Mouse (Mus musculus) embryonic facial prominence, embryonic 11.5 days (tissue): ENCODE measurements around the gene Hrk. TPM values are rescaled to one million over a fixed set of nuclear protein-coding genes. Genes with fewer than 3 reads are reported as not detected.

Experiments
- ATAC-seq: fragments of 200-750 bp; cut with Nextera tagmentation; replicated peaks from 2 replicates; pipeline ENCODE4 v1.8.0; 2017; ENCODE audit warnings: low read depth; ENCODE audit not compliant: insufficient number of reproducible peaks, low FRiP score, low TSS enrichment
- DNase-seq: peaks from one replicate; pipeline ENCODE4 v3.0.0-alpha.2; 2015; ENCODE audit warnings: low spot score
- H3K27ac ChIP-seq: fragments of 300-500 bp; sonication (generic); replicated peaks from 2 replicates; pipeline ENCODE4 v1.5.1; 2014; ENCODE audit warnings: mild to moderate bottlenecking, low read depth, low read length, control low read depth
- H3K27me3 ChIP-seq: fragments of 300-500 bp; sonication (generic); 2 replicates; pipeline ENCODE4 v1.6.1; 2014; ENCODE audit warnings: mild to moderate bottlenecking, low read length, moderate library complexity, mixed read lengths; ENCODE audit not compliant: control insufficient read depth, insufficient read depth
- H3K36me3 ChIP-seq: fragments of 300-500 bp; sonication (generic); replicated peaks from 2 replicates; pipeline ENCODE4 v1.6.1; 2014; ENCODE audit warnings: low read depth, mild to moderate bottlenecking, low read length, moderate library complexity, mixed read lengths; ENCODE audit not compliant: control insufficient read depth, insufficient read depth
- H3K4me1 ChIP-seq: fragments of 300-500 bp; sonication (generic); 2 replicates; pipeline ENCODE4 v1.6.1; 2014; ENCODE audit warnings: low read length, mixed read lengths; ENCODE audit not compliant: control insufficient read depth, insufficient read depth
- H3K4me2 ChIP-seq: fragments of 300-500 bp; sonication (generic); 2 replicates; pipeline ENCODE4 v1.6.1; 2014; ENCODE audit warnings: low read depth, mild to moderate bottlenecking, control low read depth, low read length, moderate library complexity
- H3K4me3 ChIP-seq: fragments of 300-500 bp; sonication (generic); 2 replicates; pipeline ENCODE4 v1.5.1; 2014; ENCODE audit warnings: low read depth, low read length, control low read depth
- H3K9ac ChIP-seq: fragments of 300-500 bp; sonication (generic); replicated peaks from 2 replicates; pipeline ENCODE4 v1.6.1; 2014; ENCODE audit warnings: mild to moderate bottlenecking, control low read depth, low read length
- H3K9me3 ChIP-seq: fragments of 300-500 bp; sonication (generic); replicated peaks from 2 replicates; pipeline ENCODE4 v1.6.1; 2016; ENCODE audit warnings: mild to moderate bottlenecking, low read length, inconsistent platforms, mixed read lengths; ENCODE audit not compliant: control insufficient read depth
- WGBS: fragments of 180-500 bp; shearing (Covaris S2); extraction: QIAGEN DNeasy Blood & Tissue Kit; methylation state at CpG from one replicate; pipeline ENCODE4 v1.1.7; 2014; 5-methylcytosine and 5-hydroxymethylcytosine counted together
- polyA plus RNA-seq: library from polyadenylated mRNA; unstranded; fragments of >200 nt; fragmentation: Nextera tagmentation; extraction: Ambion mirVana; gene quantifications from 2 replicates; pipeline ENCODE4 v1.2.1, GENCODE M21; 2014

Gene Hrk
- polyA plus RNA-seq, 1 experiment from 2014 or later = 0.49 TPM

GRCm38 (mm10) chr5:118167561-118167995 is 3.1 kb downstream of the Hrk start:
- Histone ChIP-seq H3K27me3 (peaks cover 44% of the 10 kb centered on the region), H3K9ac (no peak overlapping the region)
- WGBS = 71% methylated on average over 8 of the region's 8 CpGs

GRCm38 (mm10) chr5:118169222-118170221 is 5.1 kb downstream of the Hrk start:
- Histone ChIP-seq H3K27me3 (peaks cover 62% of the 10 kb centered on the region), H3K4me3 (peak overlapping the region; percentile 42), H3K36me3 (no peaks in the 10 kb centered on the region), H3K27ac (no peak overlapping the region), H3K4me2 (peak overlapping the region; percentile 98), H3K9ac (peak overlapping the region; percentile 51), H3K4me1 (peaks cover 7% of the 10 kb centered on the region), H3K9me3 (no peaks in the 10 kb centered on the region)
- under 1% methylated on average over 77 of the region's 117 CpGs for WGBS
- ATAC-seq (no peak), DNase-seq (peak; percentile 45)

More at GRCm38 (mm10) chr5:118167561-118167995, 3.1 kb downstream of the Hrk start:
- Histone ChIP-seq H3K4me2 (no peak overlapping the region), H3K4me3 (no peak overlapping the region), H3K9me3 (no peaks in the 10 kb centered on the region), H3K4me1 (peaks cover 7% of the 10 kb centered on the region), H3K36me3 (no peaks in the 10 kb centered on the region), H3K27ac (no peak overlapping the region)
- DNase-seq = no peak
- no peak for ATAC-seq

- Histone ChIP-seq H3K9me3 (no peaks in the 10 kb centered on the region), H3K36me3 (no peaks in the 10 kb centered on the region), H3K4me2 (peak overlapping the region; percentile 4; the same call in 1 of the 2 replicates), H3K27ac (no peak overlapping the region), H3K9ac (no peak overlapping the region), H3K4me1 (peaks cover 7% of the 10 kb centered on the region), H3K27me3 (peaks cover 62% of the 10 kb centered on the region), H3K4me3 (peak overlapping the region; percentile 8; the same call in 1 of the 2 replicates)
- WGBS = under 1% methylated on average over 25 of the region's 25 CpGs
- ATAC-seq = no peak
- DNase-seq = peak; percentile 41
Observed at GRCm38 (mm10) chr5:118170888-118171529, 6.6 kb downstream of the Hrk start.

GRCm38 (mm10) chr5:118171665-118172064 is 7.2 kb downstream of the Hrk start:
- Histone ChIP-seq H3K27me3 (peaks cover 62% of the 10 kb centered on the region), H3K9me3 (no peaks in the 10 kb centered on the region), H3K9ac (no peak overlapping the region; the same call in 1 of the 2 replicates), H3K36me3 (no peaks in the 10 kb centered on the region), H3K27ac (no peak overlapping the region), H3K4me1 (peaks cover 7% of the 10 kb centered on the region), H3K4me2 (peak overlapping the region; percentile 41), H3K4me3 (peak overlapping the region; percentile 21)
- WGBS = 1% methylated on average over 36 of the region's 36 CpGs
- DNase-seq = no peak
- no peak for ATAC-seq

GRCm38 (mm10) chr5:118172078-118172723 is 7.8 kb downstream of the Hrk start:
- Histone ChIP-seq H3K9me3 (no peaks in the 10 kb centered on the region), H3K4me2 (peak overlapping the region; percentile 16), H3K4me1 (peaks cover 7% of the 10 kb centered on the region), H3K27ac (no peak overlapping the region), H3K4me3 (peak overlapping the region; percentile 21), H3K9ac (no peak overlapping the region), H3K36me3 (no peaks in the 10 kb centered on the region), H3K27me3 (peaks cover 62% of the 10 kb centered on the region)
- under 1% methylated on average over 27 of the region's 27 CpGs for WGBS
- peak; percentile 18 for DNase-seq
- no peak for ATAC-seq

- peak overlapping the region; percentile 19; the same call in 1 of the 2 replicates for H3K4me3 ChIP-seq
- peaks cover 46% of the 10 kb centered on the region for H3K27me3 ChIP-seq
- 0% methylated on average over 20 of the region's 22 CpGs for WGBS
- H3K4me2 ChIP-seq = peak overlapping the region; percentile 31
- peak overlapping the region; percentile 4; the same call in 1 of the 2 replicates for H3K9ac ChIP-seq
- H3K4me1 ChIP-seq = peaks cover 4% of the 10 kb centered on the region
- no peaks in the 10 kb centered on the region for H3K9me3 ChIP-seq
- ATAC-seq (no peak; the same call in 1 of the 2 replicates), DNase-seq (peak; percentile 52)
- no peak overlapping the region for H3K27ac ChIP-seq
- no peaks in the 10 kb centered on the region for H3K36me3 ChIP-seq
Observed at GRCm38 (mm10) chr5:118174310-118175009, 10.0 kb downstream of the Hrk start.

- H3K27ac ChIP-seq = no peak overlapping the region
- no peaks in the 10 kb centered on the region for H3K36me3 ChIP-seq
- no peak overlapping the region for H3K9ac ChIP-seq
- peaks cover 4% of the 10 kb centered on the region for H3K4me1 ChIP-seq
- no peak overlapping the region for H3K4me3 ChIP-seq
- H3K4me2 ChIP-seq = no peak overlapping the region
- DNase-seq (no peak), ATAC-seq (no peak)
- WGBS = 23% methylated on average over 2 of the region's 2 CpGs
- H3K27me3 ChIP-seq = peaks cover 40% of the 10 kb centered on the region
- no peaks in the 10 kb centered on the region for H3K9me3 ChIP-seq
Observed at GRCm38 (mm10) chr5:118175137-118175536, 10.7 kb downstream of the Hrk start.
